Mouse (Mus musculus): ENCODE results near the gene Wwox.

DNA sequence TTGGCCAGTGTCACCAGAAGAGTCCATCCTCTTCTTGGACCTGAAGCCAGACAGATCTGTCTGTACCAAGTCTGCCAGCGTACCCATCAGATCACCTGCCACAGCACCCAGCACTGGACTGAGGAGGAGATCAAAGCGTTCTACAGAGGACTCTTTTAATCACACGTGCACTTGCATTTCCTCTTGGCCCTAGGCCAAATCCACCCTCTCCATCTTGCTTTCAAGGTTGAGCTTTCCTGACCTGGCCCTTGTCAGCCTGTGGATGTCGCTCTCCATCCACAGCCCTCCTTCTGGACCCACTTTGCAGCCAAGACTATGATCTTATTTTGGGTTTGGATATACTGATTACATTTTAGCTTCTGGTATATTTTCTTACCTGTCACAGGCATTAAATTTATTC lies 218.3 kb downstream of the Wwox start:
- TF ChIP-seq POLR2A (IDR thresholded peaks at IDR 0.05; ENCODE audit: control insufficient read depth, low read depth, low read length) (no peak), CTCF (IDR thresholded peaks at IDR 0.05; ENCODE audit: control insufficient read depth, insufficient read depth, insufficient replicate concordance, low read depth, low read length) (0 out of 2 replicates have a peak, but pooled peaks have one; percentile 20)
